Mouse (Mus musculus): Measurements from ENCODE around the gene Huwe1. TPM values are rescaled to one million over a fixed set of nuclear protein-coding genes. Genes with fewer than 3 reads are reported as not detected.
A peak's percentile ranks its signal among the peaks of the same experiment; 100 is the strongest.

The Huwe1 gene
- polyA plus RNA-seq, 1 experiment from 2014 or later = 63.3 TPM

DNA sequence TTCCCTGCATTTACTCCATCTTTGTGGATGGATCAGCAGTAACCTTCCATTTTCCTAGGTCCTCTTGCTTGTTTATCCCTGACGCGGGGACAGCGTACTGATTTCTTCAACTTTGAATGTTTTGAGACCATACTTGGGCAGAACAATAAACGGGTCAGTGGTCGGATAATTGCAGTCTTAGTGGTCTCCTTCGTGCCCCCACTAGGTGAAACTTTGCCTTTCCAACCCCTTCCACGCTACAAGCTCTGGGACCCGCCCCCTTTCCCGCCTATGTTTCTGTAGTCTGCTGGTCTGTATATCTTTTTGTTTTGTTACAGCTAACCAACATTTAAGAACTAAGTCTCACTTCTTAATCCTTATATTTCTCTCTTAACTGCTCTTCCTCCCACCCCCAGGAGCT lies 3.8 kb downstream of the Huwe1 start:
- Histone ChIP-seq H3K4me1 (replicated peaks; ENCODE audit: control insufficient read depth, insufficient read depth, low read length) (no peaks in the 10 kb centered on the region), H3K27ac (ENCODE audit: low read depth) (peak overlapping the region; percentile 93; the same call in 1 of the 2 replicates), H3K4me2 (ENCODE audit: low read length) (peak overlapping the region; percentile 65), H3K27me3 (replicated peaks; ENCODE audit: control insufficient read depth, insufficient read depth, low read length) (no peaks in the 10 kb centered on the region), H3K9ac (ENCODE audit: low read length) (peak overlapping the region; percentile 67), H3K36me3 (ENCODE audit: control insufficient read depth, insufficient read depth, low read length) (no peaks in the 10 kb centered on the region), H3K9me3 (ENCODE audit: control insufficient read depth, low read length) (0 out of 2 replicates have a peak, but pooled peaks cover 2% of the 10 kb centered on the region), H3K4me3 (ENCODE audit: low read depth, low read length) (peak overlapping the region; percentile 49)
- DNase-seq (ENCODE audit: low spot score) (peak; percentile 51), ATAC-seq (replicated peaks; ENCODE audit: low FRiP score, low TSS enrichment, low read depth) (no peak)
- 15% methylated on average over 9 of the region's 9 CpGs for WGBS

DNA sequence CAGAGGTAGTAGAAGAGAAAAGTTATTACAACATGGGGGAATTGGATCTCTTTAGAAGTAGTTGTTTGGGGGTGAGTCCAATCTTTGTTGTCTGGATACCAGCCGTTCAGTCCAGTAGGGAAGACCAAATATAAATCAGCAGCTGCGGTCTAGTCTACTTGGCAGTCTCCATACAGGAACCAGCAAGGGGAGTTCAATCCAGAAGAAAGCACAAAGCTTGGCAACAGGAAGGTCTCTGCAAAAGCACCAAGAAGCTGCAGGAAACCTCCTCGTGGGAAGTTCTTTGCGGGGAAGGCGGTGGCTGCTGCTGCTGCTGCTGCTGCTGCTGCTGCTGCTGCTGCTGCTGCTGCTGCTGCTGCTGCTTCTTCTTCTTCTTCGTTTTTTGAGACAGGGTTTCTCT lies 10.9 kb downstream of the Huwe1 start:
- Histone ChIP-seq H3K4me3 (ENCODE audit: low read depth, low read length) (no peak overlapping the region), H3K27me3 (replicated peaks; ENCODE audit: control insufficient read depth, insufficient read depth, low read length) (no peaks in the 10 kb centered on the region), H3K4me2 (ENCODE audit: low read length) (no peak overlapping the region), H3K27ac (ENCODE audit: low read depth) (no peak overlapping the region), H3K9ac (ENCODE audit: low read length) (no peak overlapping the region), H3K4me1 (replicated peaks; ENCODE audit: control insufficient read depth, insufficient read depth, low read length) (no peaks in the 10 kb centered on the region), H3K9me3 (ENCODE audit: control insufficient read depth, low read length) (no peaks in the 10 kb centered on the region), H3K36me3 (ENCODE audit: control insufficient read depth, insufficient read depth, low read length) (peaks cover 3% of the 10 kb centered on the region; the same call in 1 of the 2 replicates)
- ATAC-seq (replicated peaks; ENCODE audit: low FRiP score, low TSS enrichment, low read depth) (no peak), DNase-seq (ENCODE audit: low spot score) (no peak)
- WGBS = 69% methylated on average over 6 of the region's 6 CpGs

DNA sequence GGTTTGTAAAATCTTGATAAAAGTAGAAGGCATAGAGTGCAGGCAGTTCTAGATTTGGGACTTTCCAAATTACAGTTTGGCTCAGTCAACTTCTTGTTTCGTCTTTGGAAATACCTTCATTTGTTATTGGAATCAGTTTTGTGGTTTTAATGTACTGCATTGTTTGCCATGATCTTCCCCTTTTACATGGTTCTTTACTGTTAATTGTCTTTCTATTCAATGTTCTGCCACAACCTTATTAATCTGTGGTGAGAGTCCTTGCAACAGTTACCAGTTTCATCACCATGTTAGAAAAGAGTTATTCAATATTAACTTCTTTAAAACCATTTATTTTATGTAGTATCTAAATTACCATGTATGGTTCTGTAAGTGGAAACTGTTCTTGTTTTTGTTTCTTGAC lies 13.0 kb downstream of the Huwe1 start:
- no peak for DNase-seq (ENCODE audit: low spot score)
- H3K4me2 ChIP-seq (ENCODE audit: low read length) = no peak overlapping the region
- H3K36me3 ChIP-seq (ENCODE audit: control insufficient read depth, insufficient read depth, low read length) = peaks cover 3% of the 10 kb centered on the region; the same call in 1 of the 2 replicates
- no peak overlapping the region for H3K27ac ChIP-seq (ENCODE audit: low read depth)
- no peaks in the 10 kb centered on the region for H3K27me3 ChIP-seq (replicated peaks; ENCODE audit: control insufficient read depth, insufficient read depth, low read length)
- H3K4me1 ChIP-seq (replicated peaks; ENCODE audit: control insufficient read depth, insufficient read depth, low read length) = no peaks in the 10 kb centered on the region
- H3K9me3 ChIP-seq (ENCODE audit: control insufficient read depth, low read length) = no peaks in the 10 kb centered on the region
- 97% methylated on average over 1 of the region's 1 CpGs for WGBS
- H3K9ac ChIP-seq (ENCODE audit: low read length) = no peak overlapping the region
- no peak for ATAC-seq (replicated peaks; ENCODE audit: low FRiP score, low TSS enrichment, low read depth)
- no peak overlapping the region for H3K4me3 ChIP-seq (ENCODE audit: low read depth, low read length)

DNA sequence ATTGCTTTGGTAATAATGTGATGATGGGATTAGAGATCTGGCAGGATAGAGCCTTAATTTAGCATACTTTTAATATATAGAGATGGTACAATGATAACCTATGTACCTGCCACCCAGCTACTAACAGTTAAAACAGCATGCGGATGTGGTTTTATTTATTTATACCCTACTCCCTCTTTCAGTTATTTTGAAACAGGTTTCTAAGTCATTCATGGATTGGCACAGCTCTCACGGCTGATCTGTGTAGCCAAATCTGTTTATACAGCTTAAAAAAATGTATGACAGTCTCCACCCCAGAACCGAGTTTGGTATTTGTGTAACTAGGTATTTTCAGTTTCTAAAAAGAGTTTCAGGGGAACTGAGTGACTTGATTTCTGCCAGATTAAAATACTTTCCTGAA lies 17.1 kb downstream of the Huwe1 start:
- no peak overlapping the region for H3K9ac ChIP-seq (ENCODE audit: low read length)
- H3K36me3 ChIP-seq (ENCODE audit: control insufficient read depth, insufficient read depth, low read length) = no peaks in the 10 kb centered on the region; the same call in 1 of the 2 replicates
- no peak for ATAC-seq (replicated peaks; ENCODE audit: low FRiP score, low TSS enrichment, low read depth)
- H3K4me3 ChIP-seq (ENCODE audit: low read depth, low read length) = no peak overlapping the region
- H3K27ac ChIP-seq (ENCODE audit: low read depth) = no peak overlapping the region
- WGBS = 79% methylated on average over 3 of the region's 3 CpGs
- no peaks in the 10 kb centered on the region for H3K4me1 ChIP-seq (replicated peaks; ENCODE audit: control insufficient read depth, insufficient read depth, low read length)
- no peaks in the 10 kb centered on the region for H3K27me3 ChIP-seq (replicated peaks; ENCODE audit: control insufficient read depth, insufficient read depth, low read length)
- H3K9me3 ChIP-seq (ENCODE audit: control insufficient read depth, low read length) = no peaks in the 10 kb centered on the region
- DNase-seq (ENCODE audit: low spot score) = no peak
- H3K4me2 ChIP-seq (ENCODE audit: low read length) = no peak overlapping the region

DNA sequence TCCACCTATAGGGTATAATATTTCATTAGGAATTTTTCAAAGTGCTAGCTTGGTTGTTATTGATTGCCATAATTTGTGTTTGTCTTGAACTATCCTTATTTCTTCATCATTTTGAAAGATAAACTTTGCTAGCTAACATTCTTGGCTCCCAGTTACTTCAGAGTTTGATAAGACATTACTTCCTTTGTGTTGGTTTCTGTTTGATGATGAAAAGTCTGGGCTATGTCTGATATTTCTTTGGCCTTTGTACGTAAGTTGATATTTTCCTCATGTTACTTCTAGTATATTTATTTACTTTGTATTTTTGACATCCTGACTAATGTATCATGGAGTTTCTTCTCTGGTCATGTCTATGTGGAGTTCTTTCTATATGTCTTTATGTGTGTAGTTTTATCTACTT lies 28.4 kb downstream of the Huwe1 start:
- no peak overlapping the region for H3K4me2 ChIP-seq (ENCODE audit: low read length)
- no peaks in the 10 kb centered on the region for H3K27me3 ChIP-seq (replicated peaks; ENCODE audit: control insufficient read depth, insufficient read depth, low read length)
- no peak overlapping the region for H3K27ac ChIP-seq (ENCODE audit: low read depth)
- ATAC-seq (replicated peaks; ENCODE audit: low FRiP score, low TSS enrichment, low read depth) = no peak
- DNase-seq (ENCODE audit: low spot score) = no peak
- H3K9ac ChIP-seq (ENCODE audit: low read length) = no peak overlapping the region
- H3K4me3 ChIP-seq (ENCODE audit: low read depth, low read length) = no peak overlapping the region
- no peaks in the 10 kb centered on the region for H3K36me3 ChIP-seq (ENCODE audit: control insufficient read depth, insufficient read depth, low read length)
- 100% methylated on average over 1 of the region's 1 CpGs for WGBS
- H3K4me1 ChIP-seq (replicated peaks; ENCODE audit: control insufficient read depth, insufficient read depth, low read length) = no peaks in the 10 kb centered on the region
- no peaks in the 10 kb centered on the region for H3K9me3 ChIP-seq (ENCODE audit: control insufficient read depth, low read length)

DNA sequence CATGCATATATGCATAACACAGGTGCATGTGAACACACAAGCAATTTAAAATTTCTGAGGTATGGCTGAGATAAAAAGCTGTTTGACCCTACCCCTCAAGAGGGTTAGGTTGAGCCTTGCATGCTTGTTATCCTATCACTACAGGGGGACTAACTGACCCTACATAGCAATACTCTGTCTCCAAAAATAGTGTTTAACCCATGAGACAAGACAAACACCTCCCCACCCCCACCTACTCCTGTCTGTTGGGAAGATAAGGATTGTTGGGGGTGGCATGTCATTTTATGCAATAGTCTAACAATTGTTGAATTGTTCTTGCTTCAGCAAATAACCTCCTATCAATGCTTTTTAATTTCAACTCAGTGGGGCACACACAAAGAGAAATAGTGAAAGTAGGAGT lies 30.7 kb downstream of the Huwe1 start:
- H3K4me1 ChIP-seq (replicated peaks; ENCODE audit: control insufficient read depth, insufficient read depth, low read length) = no peaks in the 10 kb centered on the region
- H3K4me3 ChIP-seq (ENCODE audit: low read depth, low read length) = no peak overlapping the region
- no peaks in the 10 kb centered on the region for H3K9me3 ChIP-seq (ENCODE audit: control insufficient read depth, low read length)
- no peak overlapping the region for H3K9ac ChIP-seq (ENCODE audit: low read length)
- H3K4me2 ChIP-seq (ENCODE audit: low read length) = no peak overlapping the region
- no peak for ATAC-seq (replicated peaks; ENCODE audit: low FRiP score, low TSS enrichment, low read depth)
- H3K36me3 ChIP-seq (ENCODE audit: control insufficient read depth, insufficient read depth, low read length) = no peaks in the 10 kb centered on the region
- DNase-seq (ENCODE audit: low spot score) = no peak
- no peak overlapping the region for H3K27ac ChIP-seq (ENCODE audit: low read depth)
- H3K27me3 ChIP-seq (replicated peaks; ENCODE audit: control insufficient read depth, insufficient read depth, low read length) = no peaks in the 10 kb centered on the region

DNA sequence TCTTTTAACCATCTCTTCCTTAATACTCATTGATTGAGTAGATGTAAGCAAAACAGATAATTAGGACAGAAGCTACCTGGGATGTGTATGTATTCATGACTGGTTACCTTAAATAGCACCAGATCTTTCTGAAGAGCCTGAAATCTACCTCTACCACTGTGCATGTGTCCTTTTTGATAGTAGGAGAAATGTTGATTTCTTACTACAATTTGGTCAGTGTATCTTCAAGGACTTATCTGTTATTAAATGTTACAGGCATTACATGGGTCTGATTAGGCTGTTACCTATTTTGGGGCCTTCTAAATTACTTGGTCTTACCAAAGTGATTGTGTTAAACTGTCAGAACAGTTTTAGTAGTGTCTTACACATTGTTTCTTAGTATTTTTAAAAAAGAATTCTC lies 32.4 kb downstream of the Huwe1 start:
- no peaks in the 10 kb centered on the region for H3K9me3 ChIP-seq (ENCODE audit: control insufficient read depth, low read length)
- no peak overlapping the region for H3K27ac ChIP-seq (ENCODE audit: low read depth)
- no peak for ATAC-seq (replicated peaks; ENCODE audit: low FRiP score, low TSS enrichment, low read depth)
- H3K4me1 ChIP-seq (replicated peaks; ENCODE audit: control insufficient read depth, insufficient read depth, low read length) = no peaks in the 10 kb centered on the region
- H3K4me3 ChIP-seq (ENCODE audit: low read depth, low read length) = no peak overlapping the region
- no peak overlapping the region for H3K9ac ChIP-seq (ENCODE audit: low read length)
- no peaks in the 10 kb centered on the region for H3K36me3 ChIP-seq (ENCODE audit: control insufficient read depth, insufficient read depth, low read length)
- no peak overlapping the region for H3K4me2 ChIP-seq (ENCODE audit: low read length)
- H3K27me3 ChIP-seq (replicated peaks; ENCODE audit: control insufficient read depth, insufficient read depth, low read length) = no peaks in the 10 kb centered on the region
- no peak for DNase-seq (ENCODE audit: low spot score)

DNA sequence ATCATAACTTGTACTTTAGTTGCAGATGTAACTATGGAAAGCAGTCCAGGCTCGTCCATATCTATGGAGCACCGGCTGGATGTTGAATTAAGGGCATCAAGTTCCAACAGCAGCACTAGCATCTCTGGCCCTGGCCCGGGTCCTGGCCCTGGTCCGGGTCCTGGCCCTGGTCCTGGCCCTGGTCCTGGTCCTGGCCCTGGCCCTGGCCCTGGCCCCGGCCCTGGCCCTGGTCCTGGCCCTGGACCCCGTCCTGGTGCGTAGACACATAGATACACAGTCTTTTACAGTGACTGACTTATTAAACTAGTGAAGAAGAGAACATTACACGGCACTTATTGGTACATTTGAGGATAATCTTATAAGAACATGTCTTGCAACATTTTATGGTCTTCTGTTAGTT lies 58.8 kb downstream of the Huwe1 start:
- Histone ChIP-seq H3K4me1 (replicated peaks; ENCODE audit: control insufficient read depth, insufficient read depth, low read length) (no peaks in the 10 kb centered on the region), H3K4me3 (ENCODE audit: low read depth, low read length) (no peak overlapping the region), H3K9me3 (ENCODE audit: control insufficient read depth, low read length) (no peaks in the 10 kb centered on the region), H3K36me3 (ENCODE audit: control insufficient read depth, insufficient read depth, low read length) (peaks cover 49% of the 10 kb centered on the region), H3K27ac (ENCODE audit: low read depth) (no peak overlapping the region), H3K27me3 (replicated peaks; ENCODE audit: control insufficient read depth, insufficient read depth, low read length) (peaks cover 5% of the 10 kb centered on the region; the same call in 1 of the 2 replicates), H3K4me2 (ENCODE audit: low read length) (no peak overlapping the region), H3K9ac (ENCODE audit: low read length) (no peak overlapping the region)
- DNase-seq (ENCODE audit: low spot score) (no peak), ATAC-seq (replicated peaks; ENCODE audit: low FRiP score, low TSS enrichment, low read depth) (no peak)
- WGBS = 91% methylated on average over 8 of the region's 8 CpGs

DNA sequence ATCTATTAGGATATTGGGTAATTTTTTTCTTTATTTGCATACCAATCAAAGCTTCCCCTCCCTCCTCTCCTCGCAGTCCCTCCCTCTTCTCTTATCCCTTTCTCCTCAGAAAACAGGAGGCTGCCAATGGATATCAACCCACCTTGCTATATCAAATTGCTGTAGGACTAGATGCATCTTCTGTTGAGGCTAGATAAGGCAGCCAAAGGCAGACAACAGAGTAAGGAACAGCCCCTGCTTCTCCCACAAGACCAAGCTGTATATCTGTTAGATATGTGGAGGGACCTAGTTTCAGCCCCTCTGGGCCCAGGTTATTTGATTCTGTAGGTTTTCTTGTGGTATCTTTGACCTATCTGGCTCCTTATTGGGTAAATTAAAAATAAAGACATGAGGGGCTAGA lies 110.1 kb downstream of the Huwe1 start:
- Histone ChIP-seq H3K27ac (ENCODE audit: low read depth) (no peak overlapping the region), H3K4me3 (ENCODE audit: low read depth, low read length) (no peak overlapping the region), H3K36me3 (ENCODE audit: control insufficient read depth, insufficient read depth, low read length) (peaks cover 87% of the 10 kb centered on the region), H3K27me3 (replicated peaks; ENCODE audit: control insufficient read depth, insufficient read depth, low read length) (0 out of 2 replicates have a peak, but pooled peaks cover 3% of the 10 kb centered on the region), H3K9me3 (ENCODE audit: control insufficient read depth, low read length) (no peaks in the 10 kb centered on the region), H3K4me1 (replicated peaks; ENCODE audit: control insufficient read depth, insufficient read depth, low read length) (no peaks in the 10 kb centered on the region), H3K9ac (ENCODE audit: low read length) (no peak overlapping the region), H3K4me2 (ENCODE audit: low read length) (no peak overlapping the region)
- WGBS = 58% methylated on average over 1 of the region's 1 CpGs
- ATAC-seq (replicated peaks; ENCODE audit: low FRiP score, low TSS enrichment, low read depth) (no peak), DNase-seq (ENCODE audit: low spot score) (no peak)
